Mouse (Mus musculus): Measurements from ENCODE around the gene Ifna5. TPM values are rescaled to one million over a fixed set of nuclear protein-coding genes. Genes with fewer than 3 reads are reported as not detected.

Ifna5 gene
- polyA plus RNA-seq, 1 experiment from 2014 or later = not detected

Other genes with a start within 250 kb of the Ifna5 start
- not detected in 2 replicates for gene Ifna9, start 243.1 kb upstream of the Ifna5 start, polyA plus RNA-seq (2014; fragmentation: Nextera tagmentation; extraction: Ambion mirVana)
- not detected in 2 replicates for gene Ifna12, start 232.1 kb upstream of the Ifna5 start, polyA plus RNA-seq (2014; fragmentation: Nextera tagmentation; extraction: Ambion mirVana)
- gene C87499, start 201.1 kb upstream of the Ifna5 start, polyA plus RNA-seq (2014; fragmentation: Nextera tagmentation; extraction: Ambion mirVana) = not detected in 2 replicates
- not detected in 2 replicates for gene Ifna13, start 191.1 kb upstream of the Ifna5 start, polyA plus RNA-seq (2014; fragmentation: Nextera tagmentation; extraction: Ambion mirVana)
- not detected in 2 replicates for gene Ifna16, start 158.6 kb upstream of the Ifna5 start, polyA plus RNA-seq (2014; fragmentation: Nextera tagmentation; extraction: Ambion mirVana)
- gene Ifna2, start 151.6 kb upstream of the Ifna5 start, polyA plus RNA-seq (2014; fragmentation: Nextera tagmentation; extraction: Ambion mirVana) = not detected in 2 replicates
- not detected in 2 replicates for gene Ifnab, start 144.2 kb upstream of the Ifna5 start, polyA plus RNA-seq (2014; fragmentation: Nextera tagmentation; extraction: Ambion mirVana)
- gene Gm26566, start 113.7 kb upstream of the Ifna5 start, polyA plus RNA-seq (2014; fragmentation: Nextera tagmentation; extraction: Ambion mirVana) = 0.77 and 1.2 TPM in 2 replicates
- gene Klhl9, start 113.1 kb upstream of the Ifna5 start, polyA plus RNA-seq (2014; fragmentation: Nextera tagmentation; extraction: Ambion mirVana) = 136 and 150 TPM in 2 replicates
- not detected in 2 replicates for gene Gm13271, start 80.7 kb upstream of the Ifna5 start, polyA plus RNA-seq (2014; fragmentation: Nextera tagmentation; extraction: Ambion mirVana)
- 0.20 and 0.32 TPM in 2 replicates for gene Gm13283, start 75.4 kb upstream of the Ifna5 start, polyA plus RNA-seq (2014; fragmentation: Nextera tagmentation; extraction: Ambion mirVana)
- not detected in 2 replicates for gene Gm13290, start 61.7 kb upstream of the Ifna5 start, polyA plus RNA-seq (2014; fragmentation: Nextera tagmentation; extraction: Ambion mirVana)
- gene Gm13289, start 58.6 kb upstream of the Ifna5 start, polyA plus RNA-seq (2014; fragmentation: Nextera tagmentation; extraction: Ambion mirVana) = not detected in 2 replicates
- gene Gm13272, start 55.7 kb upstream of the Ifna5 start, polyA plus RNA-seq (2014; fragmentation: Nextera tagmentation; extraction: Ambion mirVana) = not detected in 2 replicates
- gene Ifnz, start 53.4 kb upstream of the Ifna5 start, polyA plus RNA-seq (2014; fragmentation: Nextera tagmentation; extraction: Ambion mirVana) = not detected in 2 replicates
- not detected in 2 replicates for gene Gm13276, start 49.8 kb upstream of the Ifna5 start, polyA plus RNA-seq (2014; fragmentation: Nextera tagmentation; extraction: Ambion mirVana)
- gene Gm13277, start 46.9 kb upstream of the Ifna5 start, polyA plus RNA-seq (2014; fragmentation: Nextera tagmentation; extraction: Ambion mirVana) = not detected in 2 replicates
- gene Gm13278, start 44.0 kb upstream of the Ifna5 start, polyA plus RNA-seq (2014; fragmentation: Nextera tagmentation; extraction: Ambion mirVana) = not detected in 2 replicates
- gene Gm13275, start 41.0 kb upstream of the Ifna5 start, polyA plus RNA-seq (2014; fragmentation: Nextera tagmentation; extraction: Ambion mirVana) = not detected in 2 replicates
- not detected in 2 replicates for gene Gm13279, start 38.1 kb upstream of the Ifna5 start, polyA plus RNA-seq (2014; fragmentation: Nextera tagmentation; extraction: Ambion mirVana)
- gene Gm13285, start 35.9 kb upstream of the Ifna5 start, polyA plus RNA-seq (2014; fragmentation: Nextera tagmentation; extraction: Ambion mirVana) = 0.40 and 0.82 TPM in 2 replicates
- not detected in 2 replicates for gene Gm13287, start 32.3 kb upstream of the Ifna5 start, polyA plus RNA-seq (2014; fragmentation: Nextera tagmentation; extraction: Ambion mirVana)
- gene Gm13288, start 30.0 kb upstream of the Ifna5 start, polyA plus RNA-seq (2014; fragmentation: Nextera tagmentation; extraction: Ambion mirVana) = not detected in 2 replicates
- not detected in 2 replicates for gene Ifna7, start 19.3 kb upstream of the Ifna5 start, polyA plus RNA-seq (2014; fragmentation: Nextera tagmentation; extraction: Ambion mirVana)
- not detected in 2 replicates for gene Ifna11, start 15.6 kb upstream of the Ifna5 start, polyA plus RNA-seq (2014; fragmentation: Nextera tagmentation; extraction: Ambion mirVana)
- gene Ifna6, start 8.1 kb upstream of the Ifna5 start, polyA plus RNA-seq (2014; fragmentation: Nextera tagmentation; extraction: Ambion mirVana) = not detected in 2 replicates
- gene Ifna4, start 6.3 kb downstream of the Ifna5 start, polyA plus RNA-seq (2014; fragmentation: Nextera tagmentation; extraction: Ambion mirVana) = not detected in 2 replicates
- gene Ifna1, start 14.6 kb downstream of the Ifna5 start, polyA plus RNA-seq (2014; fragmentation: Nextera tagmentation; extraction: Ambion mirVana) = not detected in 2 replicates
- gene Ifne, start 44.7 kb downstream of the Ifna5 start, polyA plus RNA-seq (2014; fragmentation: Nextera tagmentation; extraction: Ambion mirVana) = not detected in 2 replicates

All from hindbrain, embryonic 11.5 days (tissue).